Mouse (Mus musculus) left cerebral cortex, postnatal 4 days (tissue): Measurements from ENCODE around the gene Cysltr2. TPM values are rescaled to one million over a fixed set of nuclear protein-coding genes. Genes with fewer than 3 reads are reported as not detected.

ENCODE experiments used
- DNase-seq: peaks from one replicate; pipeline ENCODE4 v3.0.0-alpha.2; 2022
- intact Hi-C: fragments of 180-260 bp; cut with DNase I; formaldehyde crosslinking; loops from one replicate; pipeline ENCODE4 v1.15.1; 2025
- total RNA-seq, 2 experiments: library from RNA; stranded (reverse); gene quantifications; 2 replicates each; pipeline ENCODE4 v1.2.3; 2021

Cysltr2 gene
- under 1 TPM; 0.78 to 0.85 TPM for total RNA-seq

GRCm38 (mm10) chr14:73048937-73049336 lies at the start of gene Cysltr2:
TSS of gene Cysltr2 (minus strand) at chr14:73049114.
- DNase-seq, result no peak
- intact Hi-C loops, result no loop called here

GRCm38 (mm10) chr14:73094802-73095550 lies 46.1 kb upstream of the Cysltr2 start:
- no peak for DNase-seq
- intact Hi-C loops, result loop anchor here (10.0 kb wide), 2 partner anchors 490 to 520 kb away; no protein-coding TSS in a partner anchor

- intact Hi-C loops, result loop anchor here (10.0 kb wide), 2 partner anchors 488 to 518 kb away; no protein-coding TSS in a partner anchor
- DNase-seq, result no peak
Observed at GRCm38 (mm10) chr14:73092871-73093270, 44.0 kb upstream of the Cysltr2 start.

GRCm38 (mm10) chr14:73088224-73088623 lies 39.3 kb upstream of the Cysltr2 start:
- no peak for DNase-seq
- intact Hi-C loops, result no loop called here

DNA sequence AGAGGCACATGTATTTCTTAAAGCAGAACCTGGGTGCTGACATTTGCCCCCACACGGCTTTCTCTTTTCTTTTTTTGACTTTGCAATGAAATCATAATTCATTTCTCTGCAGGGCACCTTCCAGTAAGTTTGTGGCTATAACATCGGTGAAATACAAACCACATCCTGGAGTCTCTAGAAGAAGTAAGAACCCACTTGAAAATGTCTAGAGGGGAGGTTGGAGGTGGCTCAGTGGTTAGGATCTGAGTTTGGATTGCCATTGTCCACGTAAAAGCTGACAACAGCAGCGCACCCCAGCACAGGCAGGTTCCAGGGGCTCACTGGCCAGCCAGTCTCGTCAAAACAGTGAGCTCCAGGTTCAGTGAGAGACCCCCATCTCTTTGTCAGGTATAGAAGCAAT lies 38.8 kb upstream of the Cysltr2 start:
- intact Hi-C loops, result no loop called here
- no peak for DNase-seq

- no peak for DNase-seq
- intact Hi-C loops, result no loop called here
Observed at GRCm38 (mm10) chr14:73087247-73087646, 38.3 kb upstream of the Cysltr2 start.

DNA sequence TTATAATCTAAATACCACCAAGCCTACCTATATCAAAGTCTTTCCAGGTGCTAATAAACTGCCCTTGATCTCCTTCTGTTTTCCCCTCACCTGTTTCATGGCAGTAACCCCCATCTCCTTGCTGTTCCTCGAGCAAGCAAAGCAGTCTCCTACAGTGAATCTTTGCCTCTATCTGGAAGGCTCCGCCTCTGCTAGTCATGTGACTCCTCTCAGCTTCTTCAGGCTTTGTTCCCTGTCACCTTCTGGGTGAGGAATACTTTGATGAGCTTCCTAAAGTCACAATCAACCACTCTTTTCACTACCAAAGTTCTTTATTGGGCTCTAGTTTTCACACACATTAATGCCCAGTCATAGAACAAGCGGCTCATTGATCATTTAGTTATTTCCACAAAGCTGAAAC lies 37.5 kb upstream of the Cysltr2 start:
- no peak for DNase-seq
- intact Hi-C loops, result no loop called here

GRCm38 (mm10) chr14:73083563-73083962 lies 34.6 kb upstream of the Cysltr2 start:
- intact Hi-C loops, result no loop called here
- DNase-seq, result no peak

- DNase-seq, result peak; percentile 4
- intact Hi-C loops, result no loop called here
Observed at GRCm38 (mm10) chr14:73064460-73064859, 15.5 kb upstream of the Cysltr2 start.

DNA sequence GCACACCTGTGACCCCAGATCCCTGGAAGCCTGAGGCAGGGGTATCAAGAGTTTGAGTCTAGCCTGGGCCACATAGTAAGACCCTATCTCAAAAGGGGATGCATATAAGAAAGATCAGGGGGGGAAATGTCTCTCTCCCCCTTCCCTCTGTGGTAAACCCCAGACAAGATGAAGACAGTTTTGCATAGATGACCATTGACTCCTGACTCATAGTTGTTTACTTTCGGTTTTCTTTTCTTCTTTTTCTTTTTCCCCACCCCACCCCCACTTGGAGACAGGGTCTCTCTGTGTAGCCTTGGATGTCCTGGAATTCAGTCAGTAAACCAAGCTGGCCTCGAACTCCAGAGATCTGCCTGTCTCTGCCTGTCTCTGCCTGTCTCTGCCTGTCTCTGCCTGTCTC lies 9.8 kb upstream of the Cysltr2 start:
- intact Hi-C loops, result no loop called here
- DNase-seq, result no peak

GRCm38 (mm10) chr14:73057764-73058163 lies 8.8 kb upstream of the Cysltr2 start:
- intact Hi-C loops, result no loop called here
- DNase-seq, result no peak

DNA sequence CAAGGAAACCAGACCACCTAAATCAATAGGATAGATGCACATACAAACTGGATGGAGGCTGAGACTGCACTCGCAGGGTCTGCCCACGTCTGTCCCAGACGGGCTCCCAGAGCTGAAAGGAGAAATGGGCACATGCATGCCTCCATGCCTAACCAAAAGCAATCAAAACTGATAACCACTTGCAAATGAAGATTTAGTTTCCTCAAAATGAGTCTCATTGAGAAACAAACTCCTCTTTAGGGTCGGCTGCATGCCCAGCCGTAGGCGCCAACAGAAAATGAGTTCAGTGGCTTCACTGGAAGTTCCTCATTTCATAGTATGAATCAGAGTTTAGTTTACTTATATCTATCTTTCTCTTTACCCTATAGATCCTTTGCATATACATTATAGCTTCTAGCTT lies 7.9 kb upstream of the Cysltr2 start:
- intact Hi-C loops, result no loop called here
- no peak for DNase-seq

GRCm38 (mm10) chr14:73045199-73045928 lies 3.5 kb downstream of the Cysltr2 start:
- intact Hi-C loops, result no loop called here

DNA sequence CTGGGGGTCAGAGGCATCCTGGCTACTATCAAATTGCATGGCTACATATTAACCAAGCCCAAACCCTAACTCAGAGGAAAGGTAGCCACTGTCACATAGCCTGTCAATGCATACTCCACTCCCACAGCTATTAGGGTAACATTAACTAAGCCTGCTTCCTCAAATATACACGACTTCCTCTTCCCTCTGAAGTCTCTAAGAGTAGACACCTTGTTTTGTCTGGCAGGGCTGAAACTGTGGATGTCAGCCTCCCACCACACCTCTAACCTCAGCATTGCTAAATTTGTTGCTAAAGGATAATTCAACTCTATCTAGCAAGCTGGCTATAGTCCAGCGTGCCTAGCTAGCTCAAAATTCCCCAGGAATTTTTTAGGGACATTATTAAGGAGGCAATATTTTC lies 7.2 kb downstream of the Cysltr2 start:
- DNase-seq, result no peak
- intact Hi-C loops, result no loop called here

More at GRCm38 (mm10) chr14:73045199-73045928, 3.5 kb downstream of the Cysltr2 start:
- no peak for DNase-seq

DNA sequence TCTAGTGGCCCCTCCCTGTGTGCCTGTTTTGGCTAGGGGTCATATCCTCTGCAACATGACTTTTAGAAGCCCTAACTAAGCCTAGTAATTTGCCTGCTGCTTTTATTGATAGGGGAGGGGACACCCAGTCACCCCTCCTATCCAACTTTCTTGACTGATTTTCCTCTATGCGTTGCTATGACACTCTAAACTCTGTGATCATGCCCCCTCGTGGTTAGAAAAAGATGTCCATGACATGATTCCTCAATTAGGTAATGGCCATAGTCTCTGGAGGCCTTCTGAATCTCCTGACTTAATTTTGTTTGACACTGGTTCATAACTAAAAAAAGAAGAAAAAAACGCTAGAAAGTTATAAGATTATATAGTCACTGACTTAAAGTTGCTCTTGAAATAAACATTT lies 15.6 kb downstream of the Cysltr2 start:
- no peak for DNase-seq
- intact Hi-C loops, result no loop called here

GRCm38 (mm10) chr14:73031218-73031617 lies 17.7 kb downstream of the Cysltr2 start:
- intact Hi-C loops, result no loop called here
- no peak for DNase-seq

DNA sequence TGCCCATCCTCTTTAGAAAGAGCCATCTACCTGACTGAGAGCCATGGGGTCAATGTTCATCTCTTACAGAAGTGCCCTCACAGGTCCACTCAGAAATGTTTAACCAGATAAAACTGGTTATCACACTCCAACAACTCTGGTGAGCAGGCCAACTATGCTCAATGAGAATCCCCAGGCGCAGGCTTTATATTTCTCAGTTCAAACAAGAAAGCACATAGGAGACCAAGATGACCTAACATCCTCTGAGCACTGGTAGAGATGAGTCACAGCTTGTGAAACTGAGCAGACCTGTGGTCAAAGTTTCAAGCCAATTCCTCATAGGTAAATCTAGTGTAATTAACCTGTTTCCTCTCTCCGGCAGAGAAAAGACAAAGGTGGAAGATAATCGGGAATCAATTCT lies 31.6 kb downstream of the Cysltr2 start:
- intact Hi-C loops, result no loop called here
- DNase-seq, result no peak

GRCm38 (mm10) chr14:73015386-73015785 lies 33.5 kb downstream of the Cysltr2 start:
- intact Hi-C loops, result no loop called here
- no peak for DNase-seq

DNA sequence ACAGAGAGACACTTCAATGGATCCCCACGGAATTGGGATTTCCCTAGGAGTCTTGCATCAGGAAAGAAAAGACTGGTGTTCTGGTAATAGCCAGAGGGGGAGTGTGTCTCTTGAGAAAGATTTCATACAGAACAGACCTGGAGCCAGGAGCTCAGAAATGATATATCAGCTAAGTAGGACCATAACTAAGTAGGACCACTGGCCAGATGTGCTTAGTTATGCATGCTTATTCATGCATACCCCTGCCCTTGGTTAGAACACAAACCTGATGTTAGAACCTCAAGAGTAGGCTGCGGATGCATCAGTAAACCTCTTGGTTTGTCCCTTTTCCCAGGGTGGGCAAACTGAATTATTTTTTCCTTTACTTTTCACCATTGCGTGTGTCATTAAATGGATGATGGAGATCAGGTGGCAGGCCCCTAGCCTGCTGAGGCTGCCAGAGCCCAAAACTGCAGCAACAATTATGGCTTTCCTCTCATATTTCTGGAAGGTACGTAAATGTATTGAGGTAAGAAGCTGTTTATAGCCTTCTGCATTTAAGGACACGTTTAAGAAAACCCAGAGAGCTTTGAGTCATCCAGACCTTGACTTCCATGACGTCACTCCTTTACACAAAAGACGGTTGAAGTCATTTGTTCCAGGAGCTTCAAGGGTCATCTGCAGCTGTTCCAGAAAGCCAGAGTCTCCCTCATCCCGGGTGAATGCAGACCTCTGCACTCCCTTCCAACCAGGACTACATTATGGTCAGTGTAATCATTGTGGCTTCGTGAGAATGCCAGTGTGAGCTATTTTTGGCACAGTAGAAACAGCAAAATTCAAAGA lies 35.0 kb downstream of the Cysltr2 start:
- no peak for DNase-seq
- intact Hi-C loops, result no loop called here

GRCm38 (mm10) chr14:73001814-73002213 lies 47.1 kb downstream of the Cysltr2 start:
- intact Hi-C loops, result no loop called here
- DNase-seq, result no peak

- peak; percentile 73 for DNase-seq
- intact Hi-C loops, result no loop called here
Observed at GRCm38 (mm10) chr14:73000325-73000724, 48.6 kb downstream of the Cysltr2 start.
